Mouse (Mus musculus) gastrocnemius, postnatal 25 days (tissue): ENCODE results near the gene Dnajc5. TPM values are rescaled to one million over a fixed set of nuclear protein-coding genes. Genes with fewer than 3 reads are reported as not detected.

ENCODE experiments used
- microRNA-seq, 2 experiments: library from miRNA; unstranded; fragments of <30 nt; microRNA quantifications; one replicate each; pipeline ENCODE4 v1.2.0; 2021; ENCODE audit warnings: borderline replicate concordance in 2 of 2
- total RNA-seq, 2 experiments: library from RNA; stranded (reverse); gene quantifications; 1 replicate in 1 of 2; 2 replicates in 1 of 2; pipeline ENCODE4 v1.2.3; 2021

The Dnajc5 gene
- total RNA-seq, 2 experiments from 2014 or later, result 43.8 to 46.3 TPM

Small RNAs within 50 kb of the gene (microRNA-seq; reads per million reads assigned to microRNA genes)
- gene Mir7006, result 0 reads per million in 2 experiments

Other genes with a start within 250 kb of the Dnajc5 start
- 1 to 10 TPM; 6.1 to 6.3 TPM for gene Gmeb2, start 232.4 kb upstream of the Dnajc5 start, total RNA-seq
- gene Stmn3, start 206.0 kb upstream of the Dnajc5 start, total RNA-seq, result under 1 TPM in 1 of 2 experiments, not detected in 1; 0.32 TPM
- 10 to 100 TPM in 1 of 2 experiments, 1 to 10 TPM in 1; 9.9 to 14.9 TPM for gene Rtel1, start 200.7 kb upstream of the Dnajc5 start, total RNA-seq
- gene Zgpat, start 155.6 kb upstream of the Dnajc5 start, total RNA-seq, result 10 to 100 TPM; 12.8 to 13.1 TPM
- gene Arfrp1, start 155.1 kb upstream of the Dnajc5 start, total RNA-seq, result 10 to 100 TPM; 25.0 to 29.3 TPM
- gene Lime1, start 140.4 kb upstream of the Dnajc5 start, total RNA-seq, result 1 to 10 TPM; 4.2 to 5.5 TPM
- 1 to 10 TPM; 3.5 TPM for gene Zbtb46, start 61.1 kb upstream of the Dnajc5 start, total RNA-seq
- gene Abhd16b, start 27.3 kb upstream of the Dnajc5 start, total RNA-seq, result not detected
- 10 to 100 TPM; 46.1 to 48.2 TPM for gene Tpd52l2, start 23.3 kb upstream of the Dnajc5 start, total RNA-seq
- 10 to 100 TPM; 23.9 to 26.5 TPM for gene Uckl1, start 64.4 kb downstream of the Dnajc5 start, total RNA-seq
- 10 to 100 TPM; 23.2 to 28.2 TPM for gene Prpf6, start 71.4 kb downstream of the Dnajc5 start, total RNA-seq
- gene Zfp512b, start 72.3 kb downstream of the Dnajc5 start, total RNA-seq, result 10 to 100 TPM; 17.2 to 17.4 TPM
- gene Samd10, start 78.7 kb downstream of the Dnajc5 start, total RNA-seq, result 1 to 10 TPM in 1 of 2 experiments, under 1 TPM in 1; 0.97 to 1.1 TPM
- not detected for gene Gm29797, start 136.5 kb downstream of the Dnajc5 start, total RNA-seq
- 10 to 100 TPM; 10.5 to 12.7 TPM for gene Sox18, start 151.2 kb downstream of the Dnajc5 start, total RNA-seq
- 1 to 10 TPM; 6.0 to 7.2 TPM for gene Tcea2, start 159.8 kb downstream of the Dnajc5 start, total RNA-seq
- gene Rgs19, start 173.5 kb downstream of the Dnajc5 start, total RNA-seq, result 1 to 10 TPM; 2.6 to 6.1 TPM
- not detected for gene Lkaaear1, start 178.0 kb downstream of the Dnajc5 start, total RNA-seq
- not detected for gene Oprl1, start 194.5 kb downstream of the Dnajc5 start, total RNA-seq
- not detected for gene Myt1, start 242.8 kb downstream of the Dnajc5 start, total RNA-seq